Mouse (Mus musculus) splenic B cell, adult 2 months (primary cell): ENCODE measurements around the gene Hba-a1.
"Not testable (repeated sequence)": the region's sequence is repeated elsewhere in the genome, so short reads cannot be mapped to it uniquely, and the experiment has no call there.

Source experiments
- DNase-seq: peaks from one replicate; pipeline ENCODE4 v3.0.0-alpha.2; 2011; ENCODE audit warnings: low read depth, low spot score
- H3K27me3 ChIP-seq: 2 replicates; pipeline ENCODE4 v1.6.1; 2012; ENCODE audit warnings: mild to moderate bottlenecking, low read length, moderate library complexity, mixed read lengths; ENCODE audit not compliant: control insufficient read depth, poor library complexity, insufficient read depth, severe bottlenecking
- H3K36me3 ChIP-seq: 2 replicates; pipeline ENCODE4 v1.6.1; 2012; ENCODE audit warnings: mild to moderate bottlenecking, low read length, moderate library complexity, mixed read lengths; ENCODE audit not compliant: control insufficient read depth, poor library complexity, insufficient read depth, severe bottlenecking

Gene Hba-a1

DNA sequence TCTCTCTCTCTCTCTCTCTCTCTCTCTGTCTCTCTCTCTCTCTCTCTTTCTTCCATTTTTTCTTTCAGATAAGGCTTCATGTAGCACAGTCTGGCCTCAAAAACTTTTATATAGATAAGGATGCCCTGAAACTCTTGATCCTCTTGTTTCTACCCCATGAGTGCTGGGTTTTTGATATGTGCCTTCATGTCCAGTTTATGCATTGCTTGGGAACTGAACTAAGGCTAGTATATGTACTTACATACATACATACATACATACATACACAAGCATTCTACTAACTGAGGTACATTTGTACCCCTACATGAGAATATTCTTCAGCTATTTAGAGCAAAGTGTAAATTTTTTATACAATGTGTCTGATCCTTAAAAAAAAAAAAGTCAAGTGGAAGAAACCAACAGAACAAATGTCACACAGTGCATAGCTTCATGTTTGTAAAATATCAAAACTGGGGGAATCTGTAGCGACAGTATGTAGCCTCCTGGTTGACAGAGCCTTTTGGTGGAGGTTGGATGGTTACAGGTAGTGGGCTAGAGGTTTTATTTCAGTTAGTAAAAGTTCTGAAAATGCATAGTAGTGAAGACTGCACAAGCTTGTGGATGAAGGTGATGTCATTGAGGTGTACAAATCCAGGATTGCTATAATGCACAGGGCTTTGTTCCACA is 14.7 kb downstream of the Hba-a1 start:
- Histone ChIP-seq H3K36me3 (no peaks in the 10 kb centered on the region), H3K27me3 (no peaks in the 10 kb centered on the region)
- DNase-seq: no peak

DNA sequence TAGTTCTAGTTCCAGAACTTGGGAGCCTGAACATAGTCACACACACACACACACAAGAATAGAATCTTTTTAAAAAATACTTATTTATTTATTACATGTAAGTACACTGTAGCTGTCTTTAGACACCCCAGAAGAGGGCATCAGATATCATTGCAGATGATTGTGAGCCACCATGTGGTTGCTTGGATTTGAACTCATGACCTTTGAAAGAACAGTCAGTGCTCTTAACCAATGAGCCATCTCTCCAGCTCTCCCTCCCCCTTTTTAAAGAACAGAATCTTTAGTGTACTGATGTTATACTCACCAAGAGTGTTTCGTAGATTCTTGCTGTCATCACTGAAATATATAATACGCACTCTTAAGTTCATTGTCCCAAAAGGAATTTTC is 15.2 kb downstream of the Hba-a1 start:
- H3K36me3 ChIP-seq: no peaks in the 10 kb centered on the region
- no peak for DNase-seq
- H3K27me3 ChIP-seq: no peaks in the 10 kb centered on the region

GRCm38 (mm10) chr11:32299865-32300264 is 16.6 kb downstream of the Hba-a1 start, which contains the start of gene Hbq1a:
Gene Hbq1a (plus strand): TSS chr11:32300069.
- DNase-seq: peak; percentile 43
- H3K36me3 ChIP-seq, H3K27me3 ChIP-seq: not testable (repeated sequence)

GRCm38 (mm10) chr11:32300279-32301267 is 17.3 kb downstream of the Hba-a1 start:
- no peaks in the 10 kb centered on the region for H3K36me3 ChIP-seq
- no peaks in the 10 kb centered on the region for H3K27me3 ChIP-seq
- DNase-seq: no peak

- Histone ChIP-seq H3K36me3 (no peaks in the 10 kb centered on the region), H3K27me3 (no peaks in the 10 kb centered on the region)
- DNase-seq: no peak
Observed at GRCm38 (mm10) chr11:32301506-32301905, 18.2 kb downstream of the Hba-a1 start.

- DNase-seq: no peak
- no peaks in the 10 kb centered on the region for H3K36me3 ChIP-seq
- no peaks in the 10 kb centered on the region for H3K27me3 ChIP-seq
Observed at GRCm38 (mm10) chr11:32302824-32303419, 19.6 kb downstream of the Hba-a1 start.

DNA sequence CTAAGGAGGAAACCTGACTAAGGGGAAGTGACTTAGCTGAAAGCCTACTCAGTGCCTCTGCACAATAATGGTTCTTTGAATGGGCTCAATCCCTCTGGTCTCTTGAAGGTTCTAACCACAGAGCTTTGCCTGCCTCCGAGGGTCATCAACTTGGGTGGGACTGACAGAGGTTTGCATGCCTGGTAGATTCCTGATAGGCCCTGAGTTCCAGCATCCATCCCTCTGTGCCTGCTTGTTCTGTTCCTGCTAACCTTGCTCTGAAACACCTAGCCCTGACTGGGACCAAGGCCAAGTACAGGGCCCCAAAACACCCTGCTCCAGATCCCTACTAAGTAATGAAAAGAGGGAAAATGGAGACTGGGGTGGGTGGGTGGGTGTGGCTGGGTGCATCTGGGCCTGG is 20.1 kb downstream of the Hba-a1 start:
- Histone ChIP-seq H3K36me3 (no peaks in the 10 kb centered on the region), H3K27me3 (no peaks in the 10 kb centered on the region)
- DNase-seq: no peak

GRCm38 (mm10) chr11:32307006-32307405 is 23.7 kb downstream of the Hba-a1 start:
- Histone ChIP-seq H3K36me3 (no peaks in the 10 kb centered on the region), H3K27me3 (no peaks in the 10 kb centered on the region)
- no peak for DNase-seq

DNA sequence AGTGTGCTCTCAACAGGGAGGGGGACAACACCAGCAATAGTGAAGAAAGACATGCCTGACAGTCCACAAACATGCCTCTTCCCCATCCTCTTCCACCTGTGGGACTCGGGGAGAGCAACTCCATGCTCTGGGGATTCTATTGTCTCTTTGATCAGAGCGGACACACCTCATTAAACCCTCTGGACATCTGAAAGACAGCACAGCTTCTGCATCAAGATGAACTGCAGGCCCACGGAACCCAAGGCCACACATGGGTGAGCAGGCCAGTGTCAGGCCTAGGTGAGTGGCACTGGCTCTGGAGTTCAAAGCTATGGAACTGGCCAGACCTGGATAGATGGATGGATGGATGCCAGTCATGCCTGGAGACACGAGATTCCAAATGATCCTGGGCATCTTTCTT is 26.1 kb downstream of the Hba-a1 start:
- H3K36me3 ChIP-seq: no peaks in the 10 kb centered on the region
- H3K27me3 ChIP-seq: no peaks in the 10 kb centered on the region

DNA sequence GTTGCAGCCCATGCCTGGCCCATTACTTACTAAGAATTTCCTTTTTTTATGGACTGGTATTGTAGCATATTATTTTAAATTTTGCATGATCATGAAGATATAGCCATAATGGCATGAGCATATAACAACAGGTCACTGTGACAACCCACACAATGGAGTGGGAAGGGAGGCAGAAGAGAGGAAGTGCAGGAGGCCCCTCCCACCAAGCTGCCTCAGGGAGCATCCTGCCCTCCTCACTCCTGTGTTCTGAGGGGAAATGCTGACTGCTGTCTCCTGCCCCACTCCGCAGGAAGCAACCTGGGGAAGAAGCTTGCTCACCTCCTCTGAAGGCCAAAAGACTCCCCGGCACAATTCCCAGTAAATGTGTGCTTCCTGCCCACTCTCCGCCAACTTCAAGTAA is 26.6 kb downstream of the Hba-a1 start:
- no peak for DNase-seq
- Histone ChIP-seq H3K36me3 (no peaks in the 10 kb centered on the region), H3K27me3 (no peaks in the 10 kb centered on the region)

More for the DNA sequence above, 26.1 kb downstream of the Hba-a1 start:
- no peak for DNase-seq

- DNase-seq: no peak
- no peaks in the 10 kb centered on the region for H3K27me3 ChIP-seq
- H3K36me3 ChIP-seq: no peaks in the 10 kb centered on the region
Observed at GRCm38 (mm10) chr11:32316009-32316408, 32.7 kb downstream of the Hba-a1 start.

GRCm38 (mm10) chr11:32320507-32321195 is 37.3 kb downstream of the Hba-a1 start:
- Histone ChIP-seq H3K36me3 (no peaks in the 10 kb centered on the region), H3K27me3 (no peaks in the 10 kb centered on the region)
- no peak for DNase-seq

- H3K27me3 ChIP-seq: no peaks in the 10 kb centered on the region
Observed at GRCm38 (mm10) chr11:32321196-32321565, 37.9 kb downstream of the Hba-a1 start.

GRCm38 (mm10) chr11:32324609-32325008 is 41.3 kb downstream of the Hba-a1 start:
- Histone ChIP-seq H3K36me3 (no peaks in the 10 kb centered on the region), H3K27me3 (no peaks in the 10 kb centered on the region)
- peak; percentile 86 for DNase-seq

More at GRCm38 (mm10) chr11:32321196-32321565, 37.9 kb downstream of the Hba-a1 start:
- H3K36me3 ChIP-seq: no peaks in the 10 kb centered on the region
- DNase-seq: peak; percentile 63
